In the genomic region with DNA sequence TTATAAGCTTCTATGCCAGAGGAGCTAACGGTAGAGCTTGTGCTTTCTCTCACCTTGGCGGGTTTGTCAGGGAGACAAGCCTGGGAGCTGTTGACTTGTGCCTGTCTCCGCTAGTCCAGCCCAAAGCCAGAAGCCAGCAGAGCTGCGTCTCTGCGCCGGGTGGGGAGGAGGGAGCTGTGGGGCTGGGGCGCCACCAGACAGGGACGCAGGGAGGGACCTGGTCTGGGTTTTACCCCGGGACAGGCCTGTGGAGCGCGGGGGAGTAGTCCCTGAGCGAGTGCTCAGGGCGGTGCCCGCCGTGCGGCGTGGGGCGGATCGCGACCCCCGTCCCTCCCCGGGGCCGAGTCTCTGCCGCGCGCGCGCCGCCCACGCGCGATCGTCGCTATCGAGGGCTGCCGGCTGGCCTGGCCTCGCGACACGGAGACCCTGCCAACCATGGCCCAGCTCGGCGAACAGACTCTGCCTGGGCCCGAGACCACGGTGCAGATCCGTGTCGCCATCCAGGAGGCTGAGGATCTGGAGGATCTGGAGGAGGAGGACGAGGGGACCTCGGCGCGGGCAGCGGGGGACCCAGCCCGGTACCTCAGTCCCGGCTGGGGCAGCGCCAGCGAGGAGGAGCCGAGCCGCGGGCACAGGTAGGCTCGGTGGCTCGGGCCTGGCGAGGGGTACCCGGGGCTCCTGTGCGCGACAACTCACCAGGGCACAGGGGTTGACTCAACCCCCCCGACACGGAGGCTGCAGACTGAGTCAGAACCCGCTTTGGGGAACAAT, we compare ENCODE assay signal across 8 mouse cellular contexts. TPM values are rescaled to one million over a fixed set of nuclear protein-coding genes. Genes with fewer than 3 reads are reported as not detected.
DNase-seq lines count a peak whose midpoint lies in the region; ATAC-seq lines count a peak whose summit lies in the region.

Larp6 (plus strand) TSS at position 219 of the 771 bp plus-strand sequence.

- peaks cover 22% of the 10 kb centered on the region for H3K4me1 ChIP-seq in hindbrain, embryonic 14.5 days (replicated peaks; ENCODE audit: control insufficient read depth, insufficient read depth, low read length)
- peaks cover 35% of the 10 kb centered on the region for H3K4me1 ChIP-seq in midbrain, embryonic 15.5 days

- H3K4me3 ChIP-seq in hindbrain, embryonic 14.5 days (replicated peaks; ENCODE audit: low read length) = peak within 1 kb of the TSS; percentile 64
- peak within 1 kb of the TSS; percentile 75 for H3K4me3 ChIP-seq in midbrain, embryonic 15.5 days

- H3K27me3 ChIP-seq in hindbrain, embryonic 14.5 days (ENCODE audit: control insufficient read depth, insufficient read depth, low read length) = no peaks in the 10 kb centered on the region
- no peaks in the 10 kb centered on the region for H3K27me3 ChIP-seq in midbrain, embryonic 15.5 days (replicated peaks)

- peak within 1 kb of the TSS; percentile 94 for H3K9ac ChIP-seq in hindbrain, embryonic 14.5 days
- peak within 1 kb of the TSS; percentile 83 for H3K9ac ChIP-seq in midbrain, embryonic 15.5 days

- peak; percentile 68; the same call in 1 of the 2 replicates for ATAC-seq in hindbrain, embryonic 14.5 days (ENCODE audit: low FRiP score)
- peak; percentile 77 for ATAC-seq in midbrain, embryonic 15.5 days (replicated peaks)

- 0 out of 2 replicates have a peak within 1 kb of the TSS, but pooled peaks have one; percentile 58 for H3K27ac ChIP-seq in hindbrain, embryonic 14.5 days
- H3K27ac ChIP-seq in midbrain, embryonic 15.5 days = peak within 1 kb of the TSS; percentile 67

- DNase-seq in kidney, adult 18-20 months = peak; percentile 23
- DNase-seq in kidney, adult 8-10 months = no peak
- DNase-seq in cerebellum, adult 9-11 months = peak; percentile 85
- DNase-seq in gastrocnemius, adult 18-20 months (ENCODE audit: low spot score) = peak; percentile 54
- peak; percentile 42 for DNase-seq in hindbrain, embryonic 14.5 days (ENCODE audit: low spot score)
- DNase-seq in left cerebral cortex, postnatal 4 days = peak; percentile 57
- DNase-seq in urinary bladder, postnatal 14 days (ENCODE audit: low spot score) = peak; percentile 37

- peak within 1 kb of the TSS; percentile 97 for H3K4me2 ChIP-seq in hindbrain, embryonic 14.5 days (replicated peaks)
- peak within 1 kb of the TSS; percentile 95 for H3K4me2 ChIP-seq in midbrain, embryonic 15.5 days

- intact Hi-C loops in left cerebral cortex, postnatal 4 days (cut with DNase I) = no loop called here

- H3K9me3 ChIP-seq in hindbrain, embryonic 14.5 days (ENCODE audit: control insufficient read depth, low read length) = no peaks in the 10 kb centered on the region
- H3K9me3 ChIP-seq in midbrain, embryonic 15.5 days = no peaks in the 10 kb centered on the region

- WGBS in hindbrain, embryonic 14.5 days = under 1% methylated on average over 65 of the region's 66 CpGs
- WGBS in midbrain, embryonic 15.5 days = 1% methylated on average over 66 of the region's 66 CpGs

- no peaks in the 10 kb centered on the region for H3K36me3 ChIP-seq in hindbrain, embryonic 14.5 days (replicated peaks; ENCODE audit: control insufficient read depth, insufficient read depth)
- no peaks in the 10 kb centered on the region for H3K36me3 ChIP-seq in midbrain, embryonic 15.5 days (replicated peaks)

RNA-seq across cellular contexts. Expression of gene Larp6, which starts in this region (rescaled TPM):
- total RNA-seq in gastrocnemius, adult 18-20 months (2021) = 1 to 10 TPM; 1.1 to 1.2 TPM
- 18.6 and 21.4 TPM in 2 replicates for polyA plus RNA-seq in hindbrain, embryonic 14.5 days (2014; fragmentation: Nextera tagmentation; extraction: Ambion mirVana)
- total RNA-seq in left cerebral cortex, postnatal 4 days (2021) = 10 to 100 TPM; 29.4 to 29.5 TPM
- 21.9 and 22.3 TPM in 2 replicates for polyA plus RNA-seq in midbrain, embryonic 15.5 days (2015; fragmentation: Nextera tagmentation; extraction: Ambion mirVana)

Comparison
In these comparisons a context has a peak if more than half of its experiments do, and no peak if none do; other contexts are left out.
1. RNA of gene Larp6 (total RNA-seq): 29.4 to 29.5 TPM in left cerebral cortex, postnatal 4 days; 1.1 to 1.2 TPM in gastrocnemius, adult 18-20 months; every median in the first group is over 10 times any median in the second.
2. DNase-seq: peak in kidney, adult 18-20 months (single experiment), cerebellum, adult 9-11 months (single experiment), gastrocnemius, adult 18-20 months (single experiment), hindbrain, embryonic 14.5 days (single experiment), left cerebral cortex, postnatal 4 days (single experiment) and urinary bladder, postnatal 14 days (single experiment); none in kidney, adult 8-10 months (0 of 2).